In the genomic region with DNA sequence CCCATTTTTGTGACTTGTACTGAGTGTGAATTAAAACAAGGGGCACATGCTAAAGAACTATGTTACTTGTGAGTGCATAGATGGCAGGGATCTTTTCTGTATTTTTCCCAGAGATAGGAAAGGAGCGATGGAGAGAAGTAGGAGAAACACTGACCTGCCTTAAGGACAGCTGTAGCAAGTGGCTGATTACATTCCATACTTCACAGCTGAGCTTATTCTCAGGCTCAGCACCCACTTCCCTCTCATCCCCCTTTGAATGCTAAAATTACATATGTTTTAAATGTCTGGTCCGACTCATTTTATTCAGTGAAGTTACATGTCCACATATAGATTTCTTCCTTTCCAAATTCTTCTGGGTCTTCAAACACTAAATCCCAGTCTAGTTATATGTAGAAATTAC, we compare ENCODE assay signal across 18 mouse cellular contexts.
"Had no signal": no experiment of that assay in that cellular context is flagged by ENCODE, and none has a peak within 500 bp of the region (broad histone marks: within the 10 kb centered on the region; RNA-seq: fewer than 3 reads in every experiment).

No protein-coding gene starts in this region.

- H3K4me1 ChIP-seq: liver, embryonic 15.5 days; lung, embryonic 15.5 days; megakaryocyte, embryonic 14.5 days; midbrain, embryonic 12.5 days; midbrain, embryonic 15.5 days; neural tube, embryonic 12.5 days; stomach, embryonic 15.5 days had no signal

- H3K4me3 ChIP-seq: liver, embryonic 15.5 days; lung, embryonic 15.5 days; megakaryocyte, embryonic 14.5 days; midbrain, embryonic 12.5 days; midbrain, embryonic 15.5 days; neural tube, embryonic 12.5 days; stomach, embryonic 15.5 days had no signal

- H3K9me3 ChIP-seq: liver, embryonic 15.5 days; lung, embryonic 15.5 days; megakaryocyte, embryonic 14.5 days; midbrain, embryonic 12.5 days; midbrain, embryonic 15.5 days; neural tube, embryonic 12.5 days; stomach, embryonic 15.5 days had no signal

- H3K27me3 ChIP-seq: liver, embryonic 15.5 days; lung, embryonic 15.5 days; megakaryocyte, embryonic 14.5 days; midbrain, embryonic 12.5 days; midbrain, embryonic 15.5 days; neural tube, embryonic 12.5 days; stomach, embryonic 15.5 days had no signal

- DNase-seq: liver, postnatal 0 days; lung, adult 2 months; lung, postnatal 14 days; lung, postnatal 36 days; right cerebral cortex, postnatal 14 days; thymus, adult 18-20 months; thymus, postnatal 14 days; thymus, postnatal 36 days had no signal

- H3K9ac ChIP-seq: liver, embryonic 15.5 days; liver, postnatal 0 days; lung, embryonic 15.5 days; midbrain, embryonic 12.5 days; midbrain, embryonic 15.5 days; neural tube, embryonic 12.5 days; stomach, embryonic 15.5 days had no signal

- H3K36me3 ChIP-seq: liver, embryonic 15.5 days; lung, embryonic 15.5 days; midbrain, embryonic 12.5 days; midbrain, embryonic 15.5 days; neural tube, embryonic 12.5 days; stomach, embryonic 15.5 days had no signal

- ATAC-seq: liver, postnatal 0 days; lung, postnatal 0 days; midbrain, embryonic 15.5 days had no signal

- H3K27ac ChIP-seq: liver, embryonic 15.5 days; lung, embryonic 15.5 days; macrophage; midbrain, embryonic 12.5 days; midbrain, embryonic 15.5 days; neural tube, embryonic 12.5 days; stomach, embryonic 15.5 days; stomach, postnatal 0 days had no signal

- H3K4me2 ChIP-seq: liver, embryonic 15.5 days; lung, embryonic 15.5 days; midbrain, embryonic 12.5 days; midbrain, embryonic 15.5 days; neural tube, embryonic 12.5 days; stomach, embryonic 15.5 days had no signal
